Mouse (Mus musculus) hindbrain, embryonic 13.5 days (tissue): ENCODE measurements around the gene Srsf3. TPM values are rescaled to one million over a fixed set of nuclear protein-coding genes. Genes with fewer than 3 reads are reported as not detected.
"Not testable (repeated sequence)": the region's sequence is repeated elsewhere in the genome, so short reads cannot be mapped to it uniquely, and the experiment has no call there.

Experiments used
- ATAC-seq: fragments of 200-750 bp; cut with Nextera tagmentation; 2 replicates; pipeline ENCODE4 v1.8.0; 2017; ENCODE audit warnings: moderate TSS enrichment; ENCODE audit not compliant: low FRiP score
- H3K27ac ChIP-seq: fragments of 300-500 bp; sonication (generic); 2 replicates; pipeline ENCODE4 v1.5.1; 2015; ENCODE audit warnings: inconsistent platforms, mild to moderate bottlenecking, moderate library complexity
- H3K27me3 ChIP-seq: fragments of 300-500 bp; sonication (generic); 2 replicates; pipeline ENCODE4 v1.6.1; 2015; ENCODE audit warnings: mild to moderate bottlenecking, inconsistent platforms
- H3K36me3 ChIP-seq: fragments of 300-500 bp; sonication (generic); 2 replicates; pipeline ENCODE4 v1.6.1; 2015; ENCODE audit warnings: mild to moderate bottlenecking, inconsistent platforms
- H3K4me1 ChIP-seq: fragments of 300-500 bp; sonication (generic); replicated peaks from 2 replicates; pipeline ENCODE4 v1.6.1; 2015; ENCODE audit warnings: inconsistent platforms
- H3K4me2 ChIP-seq: fragments of 300-500 bp; sonication (generic); 2 replicates; pipeline ENCODE4 v1.6.1; 2015; ENCODE audit warnings: inconsistent platforms, mild to moderate bottlenecking, moderate library complexity
- H3K4me3 ChIP-seq: fragments of 300-500 bp; sonication (generic); 2 replicates; pipeline ENCODE4 v1.5.1; 2015; ENCODE audit warnings: mild to moderate bottlenecking, inconsistent platforms
- H3K9ac ChIP-seq: fragments of 300-500 bp; sonication (generic); 2 replicates; pipeline ENCODE4 v1.6.1; 2015; ENCODE audit warnings: mild to moderate bottlenecking, inconsistent platforms
- H3K9me3 ChIP-seq: fragments of 300-500 bp; sonication (generic); 2 replicates; pipeline ENCODE4 v1.6.1; 2016; ENCODE audit warnings: inconsistent platforms
- WGBS: fragments of 180-500 bp; shearing (Covaris S2); methylation state at CpG from one replicate; pipeline ENCODE4 v1.1.7; 2015; 5-methylcytosine and 5-hydroxymethylcytosine counted together
- polyA plus RNA-seq: library from polyadenylated mRNA; unstranded; fragments of >200 nt; fragmentation: Nextera tagmentation; extraction: Ambion mirVana; gene quantifications from 2 replicates; pipeline ENCODE4 v1.2.1, GENCODE M21; 2015

The Srsf3 gene
- polyA plus RNA-seq, 1 experiment from 2014 or later: 506 TPM

GRCm38 (mm10) chr17:29039351-29039750, 6.9 kb downstream of the Srsf3 start:
- Histone ChIP-seq H3K9me3 (no peaks in the 10 kb centered on the region), H3K27me3 (no peaks in the 10 kb centered on the region), H3K27ac (no peak overlapping the region), H3K9ac (no peak overlapping the region), H3K4me2 (no peak overlapping the region), H3K4me3 (no peak overlapping the region), H3K4me1 (peaks cover 43% of the 10 kb centered on the region), H3K36me3 (peaks cover 71% of the 10 kb centered on the region)
- no peak for ATAC-seq
- 76% methylated on average over 11 of the region's 11 CpGs for WGBS

- not testable (repeated sequence) for H3K27ac ChIP-seq, ATAC-seq, H3K4me2 ChIP-seq, H3K9me3 ChIP-seq, H3K4me3 ChIP-seq, H3K27me3 ChIP-seq, H3K9ac ChIP-seq
- peaks cover 87% of the 10 kb centered on the region for H3K36me3 ChIP-seq
- peaks cover 28% of the 10 kb centered on the region for H3K4me1 ChIP-seq
- WGBS: 91% methylated on average over 3 of the region's 3 CpGs
Measured at GRCm38 (mm10) chr17:29041632-29042031, 9.2 kb downstream of the Srsf3 start.

DNA sequence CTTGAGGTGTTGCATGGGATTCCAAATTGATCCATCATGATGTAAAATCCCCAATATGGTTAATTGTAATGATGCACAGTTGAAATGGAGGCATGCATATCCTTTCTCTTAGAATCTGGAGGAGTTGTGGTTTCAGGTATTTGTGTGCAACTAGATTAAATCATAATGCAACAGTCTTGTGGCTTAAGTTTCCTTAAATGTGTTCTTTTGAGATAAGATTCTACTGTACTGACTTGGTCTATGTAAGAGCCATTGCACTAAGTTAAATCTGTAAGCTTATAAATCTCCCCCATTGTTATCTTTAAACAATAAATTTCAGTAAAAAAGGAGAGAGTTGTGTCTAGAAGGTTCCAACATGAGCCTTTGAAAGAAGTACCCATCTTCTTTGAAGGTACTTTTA, 10.1 kb downstream of the Srsf3 start:
- Histone ChIP-seq H3K4me1 (peaks cover 19% of the 10 kb centered on the region), H3K4me2 (no peak overlapping the region), H3K36me3 (peaks cover 87% of the 10 kb centered on the region), H3K9ac (no peak overlapping the region), H3K9me3 (no peaks in the 10 kb centered on the region), H3K4me3 (no peak overlapping the region), H3K27me3 (no peaks in the 10 kb centered on the region), H3K27ac (no peak overlapping the region)
- no peak for ATAC-seq

DNA sequence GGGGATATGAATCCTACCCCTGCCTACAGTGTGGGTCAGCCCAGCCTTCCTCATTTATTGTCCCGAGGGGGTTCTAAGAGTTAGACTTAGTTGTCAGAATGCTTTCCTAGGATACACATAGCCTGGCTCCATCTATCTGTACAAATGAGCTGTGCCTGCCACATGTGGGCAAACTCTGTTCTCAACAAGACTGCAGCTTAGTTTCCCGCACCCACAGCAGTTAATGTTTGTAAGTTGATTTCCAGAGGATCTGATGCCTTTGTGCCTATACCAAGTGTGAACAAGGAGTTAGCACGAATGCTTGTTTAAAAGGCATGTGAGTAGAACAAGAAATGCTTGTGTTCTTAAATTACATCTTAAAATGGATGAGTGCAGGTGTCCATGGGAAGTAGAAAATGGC, 11.2 kb downstream of the Srsf3 start:
- Histone ChIP-seq H3K4me2 (no peak overlapping the region), H3K27ac (no peak overlapping the region), H3K27me3 (no peaks in the 10 kb centered on the region), H3K36me3 (peaks cover 85% of the 10 kb centered on the region), H3K4me1 (peaks cover 12% of the 10 kb centered on the region), H3K9me3 (no peaks in the 10 kb centered on the region), H3K9ac (no peak overlapping the region), H3K4me3 (no peak overlapping the region)
- WGBS: 86% methylated on average over 3 of the region's 3 CpGs
- no peak for ATAC-seq

DNA sequence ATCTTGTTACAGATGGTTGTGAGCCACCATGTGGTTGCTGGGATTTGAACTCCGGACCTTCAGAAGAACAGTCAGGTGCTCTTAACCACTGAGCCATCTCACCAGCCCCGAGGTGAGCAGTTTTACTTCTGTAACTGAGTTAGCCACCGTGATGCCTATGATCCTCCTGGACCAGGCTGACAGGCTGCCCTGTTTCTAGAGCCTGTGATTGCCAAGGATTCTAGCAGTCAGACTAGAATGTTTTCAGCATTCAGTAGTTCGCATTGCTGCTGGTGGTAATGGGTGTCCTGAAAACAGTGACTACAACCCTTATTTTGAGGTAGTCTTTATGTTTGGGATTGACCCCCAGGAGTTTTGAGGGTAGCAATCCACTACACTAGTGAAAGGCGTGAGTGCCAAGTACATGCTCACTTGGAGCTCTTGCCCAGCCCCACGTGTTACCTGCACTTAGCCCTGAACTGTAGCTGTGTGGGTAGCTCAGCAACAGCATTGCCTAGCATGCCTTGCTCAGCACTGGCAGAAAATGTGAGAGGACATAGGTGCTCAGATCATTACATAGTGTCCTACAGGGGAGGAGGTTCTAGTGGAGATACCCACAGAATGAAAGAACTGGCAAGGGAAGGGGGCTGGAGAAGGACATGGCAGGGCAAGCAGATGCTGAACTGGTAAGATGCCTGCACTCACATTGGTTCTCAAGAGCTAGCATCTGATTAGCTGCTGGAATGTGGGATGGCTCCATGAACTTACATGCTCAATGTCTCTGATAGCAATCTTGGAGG, 11.9 kb downstream of the Srsf3 start:
- Histone ChIP-seq H3K27ac (no peak overlapping the region), H3K27me3 (no peaks in the 10 kb centered on the region), H3K36me3 (peaks cover 77% of the 10 kb centered on the region), H3K9me3 (no peaks in the 10 kb centered on the region), H3K9ac (no peak overlapping the region), H3K4me2 (no peak overlapping the region), H3K4me3 (no peak overlapping the region), H3K4me1 (peaks cover 14% of the 10 kb centered on the region)
- 87% methylated on average over 6 of the region's 6 CpGs for WGBS
- ATAC-seq: peak; percentile 16; the same call in 1 of the 2 replicates

GRCm38 (mm10) chr17:29044925-29045319, 12.5 kb downstream of the Srsf3 start:
- WGBS: 69% methylated on average over 1 of the region's 1 CpGs
- H3K9ac ChIP-seq: no peak overlapping the region
- no peak overlapping the region for H3K4me3 ChIP-seq
- H3K4me2 ChIP-seq: no peak overlapping the region
- no peaks in the 10 kb centered on the region for H3K9me3 ChIP-seq
- H3K36me3 ChIP-seq: peaks cover 71% of the 10 kb centered on the region
- H3K27me3 ChIP-seq: no peaks in the 10 kb centered on the region
- ATAC-seq: no peak
- H3K27ac ChIP-seq: peak overlapping the region; percentile 61; the same call in 1 of the 2 replicates
- peaks cover 9% of the 10 kb centered on the region for H3K4me1 ChIP-seq

DNA sequence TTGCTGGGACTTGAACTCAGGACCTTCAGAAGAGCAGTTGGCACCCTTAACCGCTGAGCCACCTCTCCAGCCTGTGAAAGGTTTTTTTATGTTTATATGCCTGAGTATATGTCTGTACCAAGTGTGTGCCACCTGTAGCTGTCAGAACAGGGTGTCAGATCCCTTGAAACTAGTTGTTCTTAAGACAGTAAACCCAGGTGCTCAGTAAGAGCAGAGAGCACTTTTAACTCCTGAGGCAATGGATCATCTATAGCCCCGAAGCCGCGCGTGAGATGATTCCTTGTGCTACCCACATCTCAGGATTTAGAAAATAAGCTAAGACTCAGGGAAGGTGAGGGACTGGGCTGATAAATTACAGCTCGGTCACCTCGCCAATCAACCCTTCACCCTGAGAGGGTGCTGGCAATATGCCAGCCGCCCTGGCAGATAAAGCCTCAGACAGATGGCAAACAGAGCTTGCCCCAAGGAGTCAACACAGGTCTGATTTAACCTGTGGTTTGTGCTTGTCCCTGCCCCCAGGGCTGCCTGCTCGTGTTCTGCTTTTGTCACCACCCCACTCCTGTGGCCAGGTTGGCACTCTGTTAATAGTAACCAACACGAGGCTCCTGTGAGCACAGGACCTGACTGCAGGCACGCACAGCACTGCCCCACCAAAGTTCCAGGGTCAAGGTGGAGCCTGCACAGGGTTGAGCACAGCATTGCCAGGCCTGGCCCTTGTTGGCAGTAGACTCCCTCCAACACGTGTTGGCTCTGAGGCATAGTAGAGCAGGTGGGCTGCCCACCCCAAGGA, 13.5 kb downstream of the Srsf3 start:
- Histone ChIP-seq H3K4me2 (no peak overlapping the region), H3K36me3 (peaks cover 61% of the 10 kb centered on the region), H3K27ac (peak overlapping the region; percentile 55), H3K4me3 (no peak overlapping the region), H3K9me3 (no peaks in the 10 kb centered on the region), H3K4me1 (peaks cover 16% of the 10 kb centered on the region), H3K27me3 (no peaks in the 10 kb centered on the region), H3K9ac (no peak overlapping the region)
- 0 out of 2 replicates have a peak, but pooled peaks have one; percentile 2 for ATAC-seq
- 72% methylated on average over 12 of the region's 12 CpGs for WGBS

DNA sequence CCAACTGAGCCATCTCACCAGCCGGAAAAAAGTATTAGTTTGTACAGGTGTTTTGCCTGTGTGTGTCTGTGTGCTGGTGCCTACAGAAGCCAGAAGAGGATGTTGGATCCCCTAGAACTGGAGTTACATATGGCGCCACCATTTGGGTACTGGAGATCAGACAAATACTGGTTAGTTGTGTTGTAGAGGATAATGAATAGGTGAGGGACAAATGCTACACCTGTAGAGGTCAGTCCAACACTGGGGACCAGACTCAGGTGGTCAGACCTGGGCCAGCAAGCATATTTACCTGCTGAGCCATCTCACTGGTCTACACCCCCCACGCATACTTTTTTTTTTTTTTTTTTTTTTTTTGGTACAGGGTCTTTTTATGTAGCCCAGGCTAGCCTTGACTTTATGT, 14.4 kb downstream of the Srsf3 start:
- no peaks in the 10 kb centered on the region for H3K27me3 ChIP-seq
- no peak for ATAC-seq
- 93% methylated on average over 3 of the region's 3 CpGs for WGBS
- no peak overlapping the region for H3K9ac ChIP-seq
- no peak overlapping the region for H3K4me3 ChIP-seq
- H3K4me2 ChIP-seq: no peak overlapping the region
- no peak overlapping the region for H3K27ac ChIP-seq
- H3K9me3 ChIP-seq: no peaks in the 10 kb centered on the region
- H3K36me3 ChIP-seq: peaks cover 56% of the 10 kb centered on the region
- peaks cover 19% of the 10 kb centered on the region for H3K4me1 ChIP-seq

DNA sequence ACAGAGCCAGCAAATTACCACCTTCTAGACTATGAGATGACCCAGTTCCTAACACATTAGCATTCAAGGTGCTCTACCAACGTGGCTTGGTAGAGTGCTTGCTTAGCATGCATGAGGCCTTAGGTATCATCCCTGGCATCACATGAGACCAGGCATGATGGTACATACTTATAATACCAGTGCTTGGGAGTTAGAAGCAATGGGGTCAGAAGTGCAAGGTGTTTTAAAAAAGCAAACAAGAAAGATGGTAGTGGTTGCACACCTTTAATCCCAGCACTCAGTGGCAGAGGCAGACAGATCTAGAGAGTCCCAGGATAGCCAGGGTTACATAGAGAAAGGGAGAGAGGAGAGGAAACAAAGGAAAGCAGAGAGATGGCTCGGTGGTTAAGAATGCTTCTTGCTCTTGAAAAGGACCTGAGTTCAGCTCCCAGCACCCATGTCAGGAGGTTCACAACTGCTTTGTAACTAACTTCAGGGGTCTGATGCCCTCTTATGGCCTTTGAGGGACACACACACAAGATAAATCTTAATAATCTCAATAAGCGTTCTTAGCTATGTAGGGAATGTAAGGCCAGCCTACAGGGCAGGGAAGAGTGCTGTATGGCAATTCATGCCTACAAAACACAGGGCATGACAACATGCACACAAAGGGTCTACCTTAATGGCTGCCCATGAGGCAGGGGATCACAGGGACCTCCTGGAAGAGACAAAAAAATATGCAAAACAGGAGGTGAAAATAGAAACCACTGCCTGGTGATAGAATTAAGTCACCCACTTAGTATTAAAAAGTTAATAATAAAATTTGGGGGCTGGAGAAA, 15.5 kb downstream of the Srsf3 start:
- Histone ChIP-seq H3K4me2 (no peak overlapping the region), H3K27ac (no peak overlapping the region), H3K36me3 (peaks cover 49% of the 10 kb centered on the region), H3K4me1 (peaks cover 19% of the 10 kb centered on the region), H3K9ac (no peak overlapping the region), H3K4me3 (no peak overlapping the region), H3K9me3 (no peaks in the 10 kb centered on the region), H3K27me3 (no peaks in the 10 kb centered on the region)
- no peak for ATAC-seq
- 65% methylated on average over 3 of the region's 3 CpGs for WGBS

DNA sequence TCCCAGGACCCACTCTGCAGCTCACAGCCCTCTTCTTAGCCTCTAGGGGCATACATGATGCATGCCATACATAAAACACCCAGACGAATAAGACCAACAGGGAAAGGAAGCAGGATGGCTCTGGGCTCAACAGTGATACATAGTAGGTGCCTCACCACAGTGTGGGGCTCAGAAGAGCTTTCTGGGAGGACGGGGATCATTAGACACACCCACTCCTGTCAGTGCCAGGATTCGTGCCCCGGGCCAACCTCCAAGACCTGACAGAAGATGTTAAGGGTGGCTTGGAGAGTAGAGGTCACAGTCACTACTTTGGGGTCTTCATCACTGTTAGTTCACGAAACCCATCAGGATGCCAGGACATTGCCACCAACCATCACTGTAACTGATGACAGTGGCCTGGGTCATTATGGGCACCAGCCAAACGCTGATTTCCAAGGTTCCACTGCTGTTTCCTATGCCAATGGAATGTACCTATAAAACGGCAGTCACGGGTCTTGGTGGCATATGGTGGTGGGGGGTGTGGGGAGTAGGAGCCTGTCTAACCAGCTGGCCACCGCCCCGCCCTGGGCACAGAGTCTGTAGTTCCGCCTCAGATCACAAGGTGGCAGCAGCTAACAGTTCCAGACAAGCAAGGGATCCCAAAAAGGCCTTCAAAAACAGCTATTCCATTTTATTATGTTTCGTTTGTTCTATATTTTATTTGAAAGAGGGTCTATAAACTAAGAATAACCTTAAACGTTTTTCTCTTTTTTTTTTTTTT, 16.5 kb downstream of the Srsf3 start:
- H3K27me3 ChIP-seq: no peaks in the 10 kb centered on the region
- no peak overlapping the region for H3K4me3 ChIP-seq
- no peak overlapping the region for H3K9ac ChIP-seq
- no peak overlapping the region for H3K4me2 ChIP-seq
- peaks cover 40% of the 10 kb centered on the region for H3K36me3 ChIP-seq
- no peak overlapping the region for H3K27ac ChIP-seq
- ATAC-seq: peak; percentile 53; the same call in 1 of the 2 replicates
- peaks cover 19% of the 10 kb centered on the region for H3K4me1 ChIP-seq
- H3K9me3 ChIP-seq: no peaks in the 10 kb centered on the region
- WGBS: 25% methylated on average over 13 of the region's 13 CpGs

GRCm38 (mm10) chr17:29049508-29049889, 17.1 kb downstream of the Srsf3 start:
- H3K9me3 ChIP-seq: no peaks in the 10 kb centered on the region
- no peak overlapping the region for H3K9ac ChIP-seq
- no peak overlapping the region for H3K4me2 ChIP-seq
- H3K4me1 ChIP-seq: peaks cover 17% of the 10 kb centered on the region
- H3K27ac ChIP-seq: no peak overlapping the region
- H3K36me3 ChIP-seq: peaks cover 34% of the 10 kb centered on the region
- H3K4me3 ChIP-seq: no peak overlapping the region
- no peak for ATAC-seq
- no peaks in the 10 kb centered on the region for H3K27me3 ChIP-seq
- WGBS: 80% methylated on average over 5 of the region's 5 CpGs
